Mouse (Mus musculus) testis, postnatal 10 days (tissue): ENCODE results near the gene Spata9.
A peak's percentile ranks its signal among the peaks of the same experiment; 100 is the strongest.
"Not testable (repeated sequence)": the region's sequence is repeated elsewhere in the genome, so short reads cannot be mapped to it uniquely, and the experiment has no call there.

Experiments
- DNase-seq: peaks from one replicate; pipeline ENCODE4 v3.0.0; 2021; ENCODE audit warnings: low spot score

The Spata9 gene

GRCm38 (mm10) chr13:75966850-75967249 lies at the start of gene Spata9:
Spata9 (plus strand) TSS chr13:75967150.
- DNase-seq = no peak

- no peak for DNase-seq
Observed at GRCm38 (mm10) chr13:75927951-75928350, 39.0 kb upstream of the Spata9 start.

GRCm38 (mm10) chr13:75929071-75929470 lies 37.9 kb upstream of the Spata9 start:
- DNase-seq = not testable (repeated sequence)

- no peak for DNase-seq
Observed at GRCm38 (mm10) chr13:75930023-75930422, 36.9 kb upstream of the Spata9 start.

- no peak for DNase-seq
Observed at GRCm38 (mm10) chr13:75930660-75931059, 36.3 kb upstream of the Spata9 start.

GRCm38 (mm10) chr13:75931073-75931472 lies 35.9 kb upstream of the Spata9 start:
- peak; percentile 78 for DNase-seq

- DNase-seq = no peak
Observed at GRCm38 (mm10) chr13:75933287-75933686, 33.7 kb upstream of the Spata9 start.

GRCm38 (mm10) chr13:75938866-75939265 lies 28.1 kb upstream of the Spata9 start:
- no peak for DNase-seq

GRCm38 (mm10) chr13:75940791-75941517 lies 26.0 kb upstream of the Spata9 start:
- DNase-seq = no peak

- DNase-seq = no peak
Observed at GRCm38 (mm10) chr13:75941518-75942295, 25.2 kb upstream of the Spata9 start.

GRCm38 (mm10) chr13:75942731-75943130 lies 24.2 kb upstream of the Spata9 start:
- DNase-seq = no peak

GRCm38 (mm10) chr13:75943189-75944043 lies 23.5 kb upstream of the Spata9 start, which contains the start of gene Rhobtb3:
Rhobtb3 (minus strand) TSS chr13:75943925.
- peak; percentile 91 for DNase-seq

GRCm38 (mm10) chr13:75944044-75944820 lies 22.7 kb upstream of the Spata9 start:
- DNase-seq = no peak

- no peak for DNase-seq
Observed at GRCm38 (mm10) chr13:75950295-75950694, 16.7 kb upstream of the Spata9 start.

GRCm38 (mm10) chr13:75955357-75955992 lies 11.5 kb upstream of the Spata9 start:
- DNase-seq = no peak

- DNase-seq = no peak
Observed at GRCm38 (mm10) chr13:75974481-75974880, 7.5 kb downstream of the Spata9 start.

GRCm38 (mm10) chr13:75975629-75976028 lies 8.7 kb downstream of the Spata9 start:
- no peak for DNase-seq

- no peak for DNase-seq
Observed at GRCm38 (mm10) chr13:75976218-75976617, 9.3 kb downstream of the Spata9 start.

GRCm38 (mm10) chr13:75976649-75977048 lies 9.7 kb downstream of the Spata9 start:
- no peak for DNase-seq

- DNase-seq = no peak
Observed at GRCm38 (mm10) chr13:75981901-75982300, 15.0 kb downstream of the Spata9 start.

- DNase-seq = no peak
Observed at GRCm38 (mm10) chr13:75988096-75988495, 21.1 kb downstream of the Spata9 start.
